Mouse (Mus musculus) heart, postnatal 0 days (tissue): ENCODE data around the gene Cfap20. TPM values are rescaled to one million over a fixed set of nuclear protein-coding genes. Genes with fewer than 3 reads are reported as not detected.

Source experiments
- ATAC-seq: fragments of 200-750 bp; cut with Nextera tagmentation; 2 replicates; pipeline ENCODE4 v1.8.0; 2017; ENCODE audit warnings: low read depth, moderate number of reproducible peaks, moderate library complexity; ENCODE audit not compliant: insufficient read depth
- DNase-seq: peaks from one replicate; pipeline ENCODE4 v3.0.0-alpha.2; 2016; ENCODE audit warnings: low spot score
- H3K27ac ChIP-seq: fragments of 300-500 bp; sonication (generic); 2 replicates; pipeline ENCODE4 v1.5.1; 2014; ENCODE audit warnings: low read depth, mild to moderate bottlenecking
- H3K27me3 ChIP-seq: fragments of 300-500 bp; sonication (generic); 2 replicates; pipeline ENCODE4 v1.6.1; 2014; ENCODE audit warnings: low read length, mixed read lengths; ENCODE audit not compliant: control insufficient read depth, insufficient read depth
- H3K36me3 ChIP-seq: fragments of 300-500 bp; sonication (generic); replicated peaks from 2 replicates; pipeline ENCODE4 v1.6.1; 2014; ENCODE audit warnings: low read length, mixed read lengths; ENCODE audit not compliant: control insufficient read depth, insufficient read depth
- H3K4me1 ChIP-seq: fragments of 300-500 bp; sonication (generic); 2 replicates; pipeline ENCODE4 v1.6.1; 2014; ENCODE audit warnings: antibody characterized with exemption; ENCODE audit not compliant: control insufficient read depth, insufficient read depth
- H3K4me2 ChIP-seq: fragments of 300-500 bp; sonication (generic); 2 replicates; pipeline ENCODE4 v1.6.1; 2014; ENCODE audit warnings: low read depth, mild to moderate bottlenecking, low read length, moderate library complexity
- H3K4me3 ChIP-seq: fragments of 300-500 bp; sonication (generic); 2 replicates; pipeline ENCODE4 v1.5.1; 2014; ENCODE audit warnings: low read depth, low read length
- H3K9ac ChIP-seq: fragments of 300-500 bp; sonication (generic); replicated peaks from 2 replicates; pipeline ENCODE4 v1.6.1; 2014; ENCODE audit warnings: low read depth, low read length, mixed read lengths
- H3K9me3 ChIP-seq: fragments of 300-500 bp; sonication (generic); replicated peaks from 2 replicates; pipeline ENCODE4 v1.6.1; 2016; ENCODE audit warnings: low read length; ENCODE audit not compliant: control insufficient read depth
- CTCF ChIP-seq: IDR thresholded peaks from 2 replicates; pipeline ENCODE4 v1.5.1; 2016; ENCODE audit warnings: antibody characterized with exemption, control low read depth, low read depth
- EP300 ChIP-seq: IDR thresholded peaks from 2 replicates; pipeline ENCODE4 v1.6.1; 2016; ENCODE audit warnings: antibody characterized with exemption, low read depth
- WGBS: fragments of 180-500 bp; shearing (Covaris S2); extraction: QIAGEN DNeasy Blood & Tissue Kit; methylation state at CpG from one replicate; pipeline ENCODE4 v1.1.7; 2014; 5-methylcytosine and 5-hydroxymethylcytosine counted together
- polyA plus RNA-seq: library from polyadenylated mRNA; unstranded; fragments of >200 nt; fragmentation: Nextera tagmentation; extraction: Ambion mirVana; gene quantifications from 2 replicates; pipeline ENCODE4 v1.2.1, GENCODE M21; 2015
- total RNA-seq: library from RNA; depleted of rRNA; stranded (reverse); fragments of >200 nt; gene quantifications from 2 replicates; pipeline ENCODE4 v1.2.3, GENCODE M21; 2014; ENCODE audit warnings: low replicate concordance; rRNA removed

Gene Cfap20
- total RNA-seq, result 93.8 and 97.2 TPM in 2 replicates
- polyA plus RNA-seq, result 112 and 115 TPM in 2 replicates

GRCm38 (mm10) chr8:95434686-95435439 is at the start of gene Cfap20:
TSS of gene Cfap20 (minus strand) at chr8:95434869.
- Histone ChIP-seq H3K36me3 (no peaks in the 10 kb centered on the region), H3K9ac (peak within 1 kb of the TSS; percentile 81), H3K27ac (peak within 1 kb of the TSS; percentile 89), H3K4me3 (peak within 1 kb of the TSS; percentile 77), H3K27me3 (no peaks in the 10 kb centered on the region), H3K4me1 (peaks cover 31% of the 10 kb centered on the region), H3K9me3 (no peaks in the 10 kb centered on the region), H3K4me2 (peak within 1 kb of the TSS; percentile 88)
- peak; percentile 97 for DNase-seq
- TF ChIP-seq CTCF (no peak), EP300 (peak; percentile 83)
- ATAC-seq, result peak; percentile 91
- 1% methylated on average over 51 of the region's 51 CpGs for WGBS

GRCm38 (mm10) chr8:95470008-95470407 is 35.3 kb upstream of the Cfap20 start:
- Histone ChIP-seq H3K27me3 (no peaks in the 10 kb centered on the region), H3K9ac (no peak overlapping the region), H3K4me1 (no peaks in the 10 kb centered on the region), H3K4me2 (no peak overlapping the region), H3K36me3 (peaks cover 75% of the 10 kb centered on the region), H3K9me3 (no peaks in the 10 kb centered on the region), H3K27ac (no peak overlapping the region), H3K4me3 (no peak overlapping the region)
- WGBS, result 96% methylated on average over 4 of the region's 4 CpGs
- ATAC-seq (no peak), DNase-seq (no peak)
- no peak for TF ChIP-seq EP300
- no peak for TF ChIP-seq CTCF

- Histone ChIP-seq H3K4me1 (no peaks in the 10 kb centered on the region), H3K4me2 (no peak overlapping the region), H3K36me3 (peaks cover 79% of the 10 kb centered on the region), H3K9me3 (no peaks in the 10 kb centered on the region), H3K27ac (no peak overlapping the region), H3K4me3 (no peak overlapping the region), H3K27me3 (no peaks in the 10 kb centered on the region), H3K9ac (no peak overlapping the region)
- DNase-seq (no peak), ATAC-seq (no peak)
- TF ChIP-seq CTCF, result no peak
- TF ChIP-seq EP300, result no peak
- WGBS, result 89% methylated on average over 3 of the region's 3 CpGs
Observed at GRCm38 (mm10) chr8:95468995-95469394, 34.3 kb upstream of the Cfap20 start.

GRCm38 (mm10) chr8:95466543-95466942 is 31.9 kb upstream of the Cfap20 start:
- Histone ChIP-seq H3K4me3 (no peak overlapping the region), H3K27ac (no peak overlapping the region; the same call in 1 of the 2 replicates), H3K36me3 (peaks cover 70% of the 10 kb centered on the region), H3K9ac (no peak overlapping the region), H3K9me3 (no peaks in the 10 kb centered on the region), H3K4me2 (no peak overlapping the region), H3K4me1 (no peaks in the 10 kb centered on the region), H3K27me3 (no peaks in the 10 kb centered on the region)
- ATAC-seq (peak; percentile 58), DNase-seq (peak; percentile 27)
- 65% methylated on average over 2 of the region's 2 CpGs for WGBS
- TF ChIP-seq EP300 (no peak), CTCF (no peak)

- ATAC-seq, result no peak
- H3K4me1 ChIP-seq, result no peaks in the 10 kb centered on the region
- H3K9me3 ChIP-seq, result no peaks in the 10 kb centered on the region
- WGBS, result 47% methylated on average over 8 of the region's 8 CpGs
- H3K9ac ChIP-seq, result no peak overlapping the region
- no peak overlapping the region for H3K27ac ChIP-seq
- H3K27me3 ChIP-seq, result no peaks in the 10 kb centered on the region
- no peak overlapping the region for H3K4me3 ChIP-seq
- TF ChIP-seq CTCF (peak; percentile 30), EP300 (no peak)
- DNase-seq, result no peak
- peaks cover 93% of the 10 kb centered on the region for H3K36me3 ChIP-seq
- no peak overlapping the region for H3K4me2 ChIP-seq
Observed at GRCm38 (mm10) chr8:95452518-95452917, 17.8 kb upstream of the Cfap20 start.

GRCm38 (mm10) chr8:95450271-95450670 is 15.6 kb upstream of the Cfap20 start:
- no peak overlapping the region for H3K4me2 ChIP-seq
- no peak for DNase-seq
- no peaks in the 10 kb centered on the region for H3K9me3 ChIP-seq
- 91% methylated on average over 5 of the region's 5 CpGs for WGBS
- H3K36me3 ChIP-seq, result peaks cover 72% of the 10 kb centered on the region
- no peak for TF ChIP-seq EP300
- no peak for TF ChIP-seq CTCF
- H3K27me3 ChIP-seq, result no peaks in the 10 kb centered on the region
- H3K4me1 ChIP-seq, result no peaks in the 10 kb centered on the region
- no peak overlapping the region for H3K4me3 ChIP-seq
- H3K27ac ChIP-seq, result no peak overlapping the region
- ATAC-seq, result no peak
- H3K9ac ChIP-seq, result no peak overlapping the region
